Mouse (Mus musculus) megakaryocyte-erythroid progenitor cell, adult 5-6 weeks (primary cell): ENCODE data around the gene Esm1. TPM values are rescaled to one million over a fixed set of nuclear protein-coding genes. Genes with fewer than 3 reads are reported as not detected.
"Not testable (repeated sequence)": the region's sequence is repeated elsewhere in the genome, so short reads cannot be mapped to it uniquely, and the experiment has no call there.

ENCODE experiments used
- ATAC-seq: replicated peaks from 2 replicates; pipeline ENCODE4 v1.8.0; 2016; ENCODE audit warnings: mild to moderate bottlenecking, inconsistent platforms; ENCODE audit not compliant: severe bottlenecking, poor library complexity, low FRiP score, low TSS enrichment
- total RNA-seq, 2 experiments: library from RNA; stranded (forward) in 1 of 2; stranded (reverse) in 1 of 2; fragments of 200-1000, 215-1000 nt in 1 of 2; fragments of >200 nt in 1 of 2; fragmentation: Nextera tagmentation in 1 of 2; gene quantifications; 2 replicates each; pipeline ENCODE4 v1.2.3; 2014 to 2017

Gene Esm1
- total RNA-seq, 2 experiments from 2014 or later: not detected

DNA sequence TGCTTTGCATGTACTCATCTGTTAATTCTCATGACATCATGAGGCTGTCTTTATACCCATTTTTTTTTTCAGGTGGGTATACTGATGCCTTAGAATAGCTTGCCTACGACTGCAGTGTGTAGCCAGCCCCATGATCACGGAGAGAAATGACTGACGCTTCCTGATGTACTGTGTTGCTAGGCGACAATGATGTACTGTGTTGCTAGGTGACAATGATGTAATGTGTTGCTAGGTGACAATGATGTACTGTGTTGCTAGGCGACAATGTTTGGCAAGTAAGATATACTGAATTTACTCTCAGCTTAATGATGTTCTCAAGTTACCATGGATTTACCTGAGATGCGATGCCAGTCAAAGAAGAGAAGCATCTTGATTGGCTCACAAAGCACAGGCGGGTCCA is 16.4 kb downstream of the Esm1 start, which contains the start of gene Gzmk:
TSS of gene Gzmk (minus strand) at position 98 of the 400 bp plus-strand sequence.
- no peak for ATAC-seq

DNA sequence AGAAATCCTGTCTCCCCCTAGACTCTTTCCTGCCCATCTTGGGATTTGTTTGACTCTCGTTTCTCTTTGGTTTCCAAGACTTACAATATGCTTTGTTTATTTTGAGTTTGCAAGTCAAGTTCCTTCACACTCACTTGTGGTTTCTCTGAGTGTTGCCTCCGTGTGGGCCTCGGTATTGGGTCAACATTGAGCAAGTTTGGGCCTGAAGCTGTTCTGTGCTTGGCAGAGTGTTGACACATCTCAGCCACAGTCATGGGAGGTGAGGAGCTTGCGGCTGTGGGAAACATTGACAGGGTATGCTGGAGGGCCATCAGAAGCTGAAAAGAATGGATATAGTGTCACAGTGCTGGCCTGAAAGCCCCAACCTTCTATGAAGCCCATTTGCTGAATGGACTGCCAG is 17.6 kb downstream of the Esm1 start:
- ATAC-seq: no peak

DNA sequence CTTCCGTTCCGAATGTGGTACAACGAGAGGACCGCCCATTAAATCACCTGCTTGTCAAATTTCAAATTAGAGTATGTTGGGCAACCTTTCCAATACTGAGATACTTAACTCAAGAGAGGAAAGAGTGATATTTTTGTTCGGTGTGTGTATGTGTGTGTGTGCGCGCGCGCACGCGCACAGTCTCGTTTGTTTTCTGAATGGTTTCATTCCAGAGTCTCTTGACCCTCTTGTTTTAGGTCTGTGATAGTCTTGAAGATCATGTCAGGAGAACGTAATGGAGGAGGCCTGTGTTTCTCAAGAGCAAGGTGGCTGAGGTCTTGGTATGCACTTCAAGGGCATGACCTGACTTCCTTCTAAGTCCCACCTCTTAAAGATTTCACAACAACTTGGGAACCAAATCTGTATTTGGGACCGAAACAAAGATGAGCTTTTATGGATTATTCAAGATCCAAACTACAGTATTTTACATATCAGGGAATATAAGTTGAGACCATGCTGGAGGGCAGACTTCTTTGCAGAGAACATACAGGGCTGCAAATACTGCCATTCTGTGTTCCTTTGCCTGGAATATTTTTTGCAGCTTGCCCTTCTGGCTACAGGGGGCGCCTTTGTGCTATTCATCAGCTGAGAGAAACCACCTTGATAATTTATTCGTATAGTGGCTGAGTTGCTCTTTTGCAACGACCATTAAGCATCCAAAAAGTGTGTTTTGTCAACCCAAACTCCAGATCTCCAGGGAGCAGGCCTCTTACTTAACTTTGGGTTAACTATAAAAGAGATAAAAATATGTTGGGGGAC is 18.4 kb downstream of the Esm1 start:
- no peak for ATAC-seq

DNA sequence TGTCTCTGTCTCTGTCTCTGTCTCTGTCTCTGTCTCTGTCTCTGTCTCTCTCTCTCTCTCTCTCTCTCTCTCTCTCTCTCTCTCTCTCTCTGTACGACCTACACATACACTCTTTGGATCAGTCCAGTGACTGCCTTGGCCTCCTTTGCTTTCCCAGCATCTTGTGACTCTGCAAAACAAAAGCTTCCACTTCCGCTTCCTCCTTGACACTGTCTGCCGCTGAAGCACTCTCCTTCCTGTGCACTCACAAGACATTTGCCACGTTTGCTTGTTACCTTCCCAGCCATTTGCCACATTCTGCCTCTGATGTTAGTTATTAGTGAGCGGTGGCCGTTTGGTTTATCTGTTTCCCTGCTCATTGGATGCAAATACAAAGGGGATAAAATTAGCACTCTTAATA is 32.7 kb downstream of the Esm1 start:
- ATAC-seq: no peak

DNA sequence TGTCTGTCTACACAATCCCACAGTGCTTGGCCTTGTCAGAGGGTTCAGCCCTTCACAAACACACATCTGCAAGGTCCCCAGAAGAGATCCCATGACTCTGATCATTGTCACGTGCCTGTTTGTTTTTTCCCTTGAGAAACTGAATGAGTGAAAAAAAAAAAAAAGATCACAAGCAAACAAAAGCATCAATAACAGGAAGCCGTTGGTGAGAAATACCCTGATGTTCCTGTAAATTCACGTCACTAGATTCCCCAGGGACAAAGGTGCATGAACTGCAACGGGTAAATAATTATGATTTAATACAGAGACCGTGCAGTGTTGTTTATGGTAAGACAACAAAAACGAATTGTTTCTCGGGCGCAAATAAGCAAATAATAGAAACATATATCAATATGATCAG is 35.6 kb downstream of the Esm1 start:
- no peak for ATAC-seq

DNA sequence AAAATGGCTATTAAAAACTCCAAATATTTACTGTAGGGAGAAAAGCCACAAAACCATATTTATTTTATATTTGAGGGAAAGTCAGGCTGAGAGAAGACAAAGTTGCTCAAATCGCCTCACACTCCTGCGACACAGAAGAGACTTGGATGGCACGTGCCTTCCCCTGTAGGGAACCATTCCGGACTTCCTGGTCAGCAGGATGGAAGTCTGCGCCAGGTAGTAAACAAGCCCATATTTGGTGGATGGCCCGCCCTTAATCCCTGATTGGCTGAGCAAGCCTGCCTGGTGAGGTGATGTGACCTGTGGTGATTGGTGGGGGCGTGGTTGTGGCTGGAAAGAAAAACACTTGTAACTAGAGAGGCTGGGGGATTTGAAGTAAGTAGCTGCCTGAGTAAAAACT is 43.1 kb downstream of the Esm1 start:
- not testable (repeated sequence) for ATAC-seq

DNA sequence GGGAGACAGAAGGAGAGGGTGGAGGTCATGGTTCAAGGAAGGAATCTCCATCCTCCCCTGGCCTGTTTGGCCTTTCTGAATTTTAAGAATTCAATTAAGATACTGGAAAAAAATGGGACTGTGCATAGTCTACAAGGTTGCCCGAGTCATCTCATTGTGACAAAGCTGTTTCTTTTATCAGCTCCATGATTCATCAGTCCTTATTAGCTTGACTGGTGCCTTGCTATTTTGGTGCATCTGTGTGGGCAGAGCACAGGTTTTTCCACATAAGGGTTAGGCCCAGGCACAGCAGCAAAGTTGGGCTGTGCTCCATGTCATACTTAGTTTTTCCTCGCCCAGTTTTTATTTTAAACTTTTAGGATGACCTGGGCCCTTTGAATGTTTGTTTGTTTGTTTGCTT is 47.3 kb downstream of the Esm1 start:
- no peak for ATAC-seq

DNA sequence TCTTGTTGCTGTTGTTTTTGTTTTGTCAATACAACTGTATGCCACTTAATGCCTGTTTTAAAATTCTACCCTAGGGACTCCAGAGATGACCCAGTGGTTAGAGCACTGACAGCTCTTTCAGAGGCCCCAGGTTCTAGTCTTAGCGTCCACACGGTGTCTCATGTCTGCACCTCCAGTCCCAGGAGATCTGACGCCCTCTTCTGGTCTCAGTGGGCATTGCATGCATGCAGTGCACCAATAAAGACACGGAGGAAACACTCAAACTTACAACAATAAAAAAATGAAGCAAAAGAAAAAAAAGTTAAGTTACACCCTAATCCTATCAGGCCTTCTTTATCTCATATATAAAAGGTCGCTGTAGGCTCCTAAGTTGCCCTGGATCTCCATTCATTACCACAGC is 47.7 kb downstream of the Esm1 start:
- no peak for ATAC-seq

DNA sequence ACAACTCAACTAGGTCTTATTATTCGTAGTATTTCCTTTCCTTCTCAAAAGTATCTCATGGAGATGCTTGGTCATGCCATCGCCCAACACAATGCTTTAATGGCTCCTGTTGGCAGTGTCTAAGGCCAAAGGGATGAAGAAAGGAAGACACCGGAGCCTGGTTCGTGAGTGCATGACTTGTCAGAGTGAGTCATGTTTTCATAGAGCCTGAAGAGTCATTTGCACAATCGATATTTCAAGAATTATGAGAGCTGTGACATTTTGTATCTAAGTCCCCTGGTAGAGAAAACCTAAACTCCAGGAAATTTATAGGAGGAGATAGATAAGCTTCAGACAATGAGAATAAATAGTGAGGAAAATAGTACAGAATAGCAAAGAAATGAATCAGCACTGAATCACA is 49.8 kb downstream of the Esm1 start:
- ATAC-seq: no peak

DNA sequence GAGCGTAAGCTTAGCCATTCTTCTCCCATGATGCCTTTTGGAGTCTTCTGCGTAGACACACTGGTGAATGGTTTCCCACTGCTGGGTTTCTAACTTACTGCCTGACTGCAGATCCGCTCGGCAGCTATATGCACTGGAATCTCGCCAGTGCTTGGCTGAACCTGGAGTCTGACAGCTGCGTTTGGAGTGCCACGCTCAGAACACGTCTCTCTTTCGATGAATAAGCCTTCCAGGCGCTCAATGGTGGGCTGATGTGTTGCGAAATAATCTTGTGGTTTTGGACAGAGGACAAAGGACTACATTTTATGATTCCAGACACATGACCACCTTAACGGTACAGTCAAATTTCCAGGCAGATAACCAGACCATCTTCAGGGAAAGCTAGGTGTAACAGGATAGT is 53.4 kb downstream of the Esm1 start:
- ATAC-seq: no peak

DNA sequence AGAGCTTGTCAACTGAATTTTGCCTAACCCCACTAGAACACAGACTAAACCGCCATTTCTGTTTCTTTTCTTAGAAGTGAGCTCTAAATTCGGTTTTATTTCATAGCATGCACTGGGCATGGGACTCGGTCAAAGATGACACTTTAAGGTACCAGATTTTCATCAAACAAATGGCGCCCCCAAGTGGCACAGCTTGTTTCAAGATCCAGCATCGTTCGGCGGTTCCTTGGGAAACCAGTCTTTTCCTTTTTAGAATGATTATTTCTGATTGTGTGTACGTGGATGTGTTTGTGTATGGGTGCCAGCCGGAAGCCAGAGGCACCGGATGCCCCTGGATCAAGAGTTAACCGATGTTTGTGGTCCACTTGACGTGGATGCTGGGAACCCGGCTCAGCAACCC is 55.8 kb downstream of the Esm1 start:
- ATAC-seq: no peak

DNA sequence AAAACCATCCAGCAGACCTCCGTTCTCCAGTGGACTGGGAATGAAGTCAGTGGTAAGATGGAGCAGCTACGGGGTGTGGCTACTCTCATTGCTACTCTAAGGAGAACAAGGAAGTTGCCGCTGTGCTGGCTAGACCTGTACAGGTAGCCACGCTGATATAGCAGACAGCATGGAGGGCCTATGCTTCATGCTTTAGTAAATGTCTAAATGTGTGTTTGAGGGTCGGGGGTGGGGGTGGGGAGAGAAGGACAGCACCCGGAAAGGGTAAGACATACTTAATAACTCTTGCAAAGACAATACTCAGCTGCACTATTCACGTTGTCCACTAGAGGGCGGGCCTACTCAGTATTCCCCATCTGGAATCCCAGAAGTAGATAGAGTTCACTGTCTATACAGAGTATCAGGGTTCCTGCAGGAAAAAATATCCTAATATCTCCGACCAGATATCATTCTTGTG is 57.1 kb downstream of the Esm1 start:
- ATAC-seq: peak; percentile 68

DNA sequence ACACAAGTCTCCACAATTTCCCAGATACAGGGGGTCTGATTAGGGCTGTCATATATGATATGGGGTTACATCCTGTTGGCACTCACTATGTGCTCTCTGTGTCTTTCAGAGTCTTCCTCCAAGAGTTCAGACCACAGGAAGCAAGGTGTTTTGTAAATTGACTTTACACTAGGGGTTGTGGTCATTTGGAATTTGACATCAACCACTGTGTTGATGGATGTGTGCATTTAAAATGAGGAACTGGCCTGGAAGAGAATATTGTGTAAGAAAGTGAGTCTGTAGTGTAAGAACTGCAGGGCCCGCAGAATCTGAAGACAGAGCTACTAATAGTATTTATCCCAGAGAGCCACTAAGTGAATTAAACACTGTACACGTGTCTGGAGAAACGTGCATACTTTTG is 57.7 kb downstream of the Esm1 start:
- ATAC-seq: no peak

Other genes with a start within 250 kb of the Esm1 start
- gene Ccno, start 221.9 kb upstream of the Esm1 start, total RNA-seq (2014; fragmentation: Nextera tagmentation): not detected in 2 replicates
- 3.2 TPM in 1 of 2 replicates, not detected in the other for gene Ccno, start 221.9 kb upstream of the Esm1 start, total RNA-seq (2017)
- gene Mcidas, start 215.8 kb upstream of the Esm1 start, total RNA-seq (2014; fragmentation: Nextera tagmentation): not detected in 2 replicates
- gene Mcidas, start 215.8 kb upstream of the Esm1 start, total RNA-seq (2017): not detected in 2 replicates
- not detected in 2 replicates for gene Cdc20b, start 174.5 kb upstream of the Esm1 start, total RNA-seq (2014; fragmentation: Nextera tagmentation)
- gene Cdc20b, start 174.5 kb upstream of the Esm1 start, total RNA-seq (2017): not detected in 2 replicates
- gene Gpx8, start 163.2 kb upstream of the Esm1 start, total RNA-seq (2014; fragmentation: Nextera tagmentation): not detected in 2 replicates
- gene Gpx8, start 163.2 kb upstream of the Esm1 start, total RNA-seq (2017): not detected in 2 replicates
- gene Gzma, start 108.7 kb upstream of the Esm1 start, total RNA-seq (2014; fragmentation: Nextera tagmentation): 1.2 and 8.1 TPM in 2 replicates
- 42.0 TPM in 1 of 2 replicates, not detected in the other for gene Gzma, start 108.7 kb upstream of the Esm1 start, total RNA-seq (2017)
- not detected in 2 replicates for gene Gzmk, start 16.2 kb downstream of the Esm1 start, total RNA-seq (2014; fragmentation: Nextera tagmentation)
- not detected in 2 replicates for gene Gzmk, start 16.2 kb downstream of the Esm1 start, total RNA-seq (2017)
- gene BC067074, start 83.5 kb downstream of the Esm1 start, total RNA-seq (2014; fragmentation: Nextera tagmentation): not detected in 2 replicates
- gene BC067074, start 83.5 kb downstream of the Esm1 start, total RNA-seq (2017): not detected in 2 replicates